Mouse (Mus musculus) cortical plate, adult 2 months (tissue): ENCODE results near the gene Zfp524.

Source experiments
- CTCF ChIP-seq: fragments of 200-500 bp; IDR thresholded peaks from 2 replicates; pipeline ENCODE4 v1.5.1; 2011; ENCODE audit warnings: mild to moderate bottlenecking, control low read depth, low read length; ENCODE audit not compliant: insufficient read depth; ENCODE audit errors: extremely low read depth
- POLR2A ChIP-seq: fragments of 200-500 bp; IDR thresholded peaks from 2 replicates; pipeline ENCODE4 v1.6.1; 2011; ENCODE audit warnings: mild to moderate bottlenecking, low read length, control low read depth; ENCODE audit not compliant: insufficient read depth; ENCODE audit errors: extremely low read depth

GRCm38 (mm10) chr7:5052438-5052837 lies 38.2 kb downstream of the Zfp524 start:
- TF ChIP-seq POLR2A = no peak
- no peak for TF ChIP-seq CTCF
